In genomic region chr19:32238722-32239458, GRCm38 (mm10) we compare ENCODE assay signal across 12 mouse cellular contexts.
DNase-seq lines count a peak whose midpoint lies in the region; ATAC-seq and TF ChIP-seq lines count a peak whose summit lies in the region.
"Had no signal": no experiment of that assay in that cellular context is flagged by ENCODE, and none has a peak within 500 bp of the region (broad histone marks: within the 10 kb centered on the region; RNA-seq: fewer than 3 reads in every experiment).

No protein-coding gene starts in this region.

- no peak overlapping the region for H3K9ac ChIP-seq in heart, embryonic 12.5 days
- H3K9ac ChIP-seq in ES-Bruce4 (ENCODE audit: low read depth, poor library complexity, severe bottlenecking) = no peak overlapping the region; the same call in 1 of the 2 replicates
- H3K9ac ChIP-seq: embryonic facial prominence, embryonic 12.5 days; midbrain, embryonic 12.5 days had no signal

- H3K4me2 ChIP-seq in heart, embryonic 12.5 days = 0 out of 2 replicates have a peak overlapping the region, but pooled peaks have one; percentile 7
- H3K4me2 ChIP-seq: embryonic facial prominence, embryonic 12.5 days; midbrain, embryonic 12.5 days had no signal

- H3K9me3 ChIP-seq in heart, embryonic 12.5 days (replicated peaks) = no peaks in the 10 kb centered on the region
- no peaks in the 10 kb centered on the region; the same call in 1 of the 2 replicates for H3K9me3 ChIP-seq in ES-Bruce4 (replicated peaks; ENCODE audit: control insufficient read depth, insufficient read depth, low read length, poor library complexity, severe bottlenecking)
- H3K9me3 ChIP-seq in erythroblast, embryonic 14.5 days (ENCODE audit: control insufficient read depth, low read length) = no peaks in the 10 kb centered on the region
- H3K9me3 ChIP-seq: embryonic facial prominence, embryonic 12.5 days; midbrain, embryonic 12.5 days had no signal

- H3K36me3 ChIP-seq in heart, embryonic 12.5 days = no peaks in the 10 kb centered on the region
- H3K36me3 ChIP-seq in ES-Bruce4 (ENCODE audit: control insufficient read depth, insufficient read depth, low read length, poor library complexity, severe bottlenecking) = no peaks in the 10 kb centered on the region
- peaks cover 35% of the 10 kb centered on the region for H3K36me3 ChIP-seq in erythroblast, embryonic 14.5 days (ENCODE audit: control insufficient read depth)
- H3K36me3 ChIP-seq: embryonic facial prominence, embryonic 12.5 days; midbrain, embryonic 12.5 days had no signal

- peak overlapping the region; percentile 33; the same call in 1 of the 2 replicates for H3K27ac ChIP-seq in heart, embryonic 12.5 days (ENCODE audit: poor library complexity, severe bottlenecking)
- H3K27ac ChIP-seq in ES-Bruce4 (ENCODE audit: insufficient read depth, low read length) = peak overlapping the region; percentile 49
- H3K27ac ChIP-seq: embryonic facial prominence, embryonic 12.5 days; midbrain, embryonic 12.5 days had no signal

- no peak for TF ChIP-seq POLR2A in ES-Bruce4 (IDR thresholded peaks at IDR 0.05; ENCODE audit: insufficient read depth, low read length)

- no peak overlapping the region for H3K4me3 ChIP-seq in heart, embryonic 12.5 days
- H3K4me3 ChIP-seq in ES-Bruce4 (ENCODE audit: low read depth, low read length) = no peak overlapping the region
- peak overlapping the region; percentile 77 for H3K4me3 ChIP-seq in erythroblast, embryonic 14.5 days (replicated peaks)
- H3K4me3 ChIP-seq: embryonic facial prominence, embryonic 12.5 days; midbrain, embryonic 12.5 days had no signal

- TF ChIP-seq EP300 in ES-Bruce4 (IDR thresholded peaks at IDR 0.05; ENCODE audit: insufficient read depth, low read depth, low read length) = no peak

- intact Hi-C loops in heart, postnatal 10 days (cut with DNase I) = no loop called here

- 50% methylated on average over 11 of the region's 11 CpGs for WGBS in heart, embryonic 12.5 days

- peaks cover 43% of the 10 kb centered on the region for H3K4me1 ChIP-seq in heart, embryonic 12.5 days (replicated peaks)
- H3K4me1 ChIP-seq in ES-Bruce4 (ENCODE audit: control insufficient read depth, insufficient read depth, low read length) = peaks cover 7% of the 10 kb centered on the region
- H3K4me1 ChIP-seq in erythroblast, embryonic 14.5 days (ENCODE audit: control insufficient read depth) = peaks cover 83% of the 10 kb centered on the region
- H3K4me1 ChIP-seq: midbrain, embryonic 12.5 days had no signal

- no peaks in the 10 kb centered on the region for H3K27me3 ChIP-seq in heart, embryonic 12.5 days (replicated peaks)
- no peaks in the 10 kb centered on the region for H3K27me3 ChIP-seq in ES-Bruce4 (ENCODE audit: control insufficient read depth, insufficient read depth, low read length, poor library complexity, severe bottlenecking)
- no peaks in the 10 kb centered on the region for H3K27me3 ChIP-seq in erythroblast, embryonic 14.5 days (ENCODE audit: control insufficient read depth)
- H3K27me3 ChIP-seq: embryonic facial prominence, embryonic 12.5 days; midbrain, embryonic 12.5 days had no signal

- no peak for TF ChIP-seq CTCF in ES-Bruce4 (IDR thresholded peaks at IDR 0.05; ENCODE audit: low read depth, low read length)

- ATAC-seq in heart, embryonic 12.5 days (ENCODE audit: insufficient number of reproducible peaks, low FRiP score) = no peak
- peak; percentile 43; the same call in 1 of the 2 replicates for ATAC-seq in megakaryocyte, adult 5-6 weeks (ENCODE audit: poor library complexity, severe bottlenecking)

- no peak for DNase-seq in heart, postnatal 10 days
- DNase-seq in layer of hippocampus, postnatal 25 days (ENCODE audit: extremely low spot score in 1 of 2, low spot score in 1 of 2) = no peak
- DNase-seq in urinary bladder, postnatal 14 days (ENCODE audit: low spot score) = no peak
- DNase-seq in right cerebral cortex, postnatal 36 days (ENCODE audit: low spot score in 2 of 2) = no peak
- DNase-seq: kidney, postnatal 36 days; left cerebral cortex, postnatal 4 days had no signal
